Mouse (Mus musculus) CH12.LX (cell line): ENCODE results near the gene Chid1.

Experiments
- BHLHE40 ChIP-seq: IDR thresholded peaks from 2 replicates; pipeline ENCODE4 v1.6.1; 2011; ENCODE audit warnings: mild to moderate bottlenecking, low read depth, low read length, improper control_type of control experiment
- CTCF ChIP-seq, 2 experiments: IDR thresholded peaks in 1 of 2; conservative IDR thresholded peaks in 1 of 2; 2 replicates each; pipeline ENCODE4 v1.5.1; 2011 to 2012; ENCODE audit warnings: low read depth in 2 of 2, low read length in 2 of 2, improper control_type of control experiment in 1 of 2, inconsistent platforms in 1 of 2, mild to moderate bottlenecking in 1 of 2, moderate library complexity in 1 of 2
- GABPA ChIP-seq: IDR thresholded peaks from 2 replicates; pipeline ENCODE4 v1.6.1; 2012; ENCODE audit warnings: low read depth, low read length, improper control_type of control experiment, inconsistent platforms; ENCODE audit not compliant: insufficient replicate concordance
- JUN ChIP-seq: IDR thresholded peaks from 2 replicates; pipeline ENCODE4 v1.6.1; 2011; ENCODE audit warnings: low read depth, mild to moderate bottlenecking, low read length, improper control_type of control experiment, moderate library complexity; ENCODE audit not compliant: insufficient read depth
- MXI1 ChIP-seq: IDR thresholded peaks from 2 replicates; pipeline ENCODE4 v1.6.1; 2011; ENCODE audit warnings: mild to moderate bottlenecking, low read depth, low read length, improper control_type of control experiment

DNA sequence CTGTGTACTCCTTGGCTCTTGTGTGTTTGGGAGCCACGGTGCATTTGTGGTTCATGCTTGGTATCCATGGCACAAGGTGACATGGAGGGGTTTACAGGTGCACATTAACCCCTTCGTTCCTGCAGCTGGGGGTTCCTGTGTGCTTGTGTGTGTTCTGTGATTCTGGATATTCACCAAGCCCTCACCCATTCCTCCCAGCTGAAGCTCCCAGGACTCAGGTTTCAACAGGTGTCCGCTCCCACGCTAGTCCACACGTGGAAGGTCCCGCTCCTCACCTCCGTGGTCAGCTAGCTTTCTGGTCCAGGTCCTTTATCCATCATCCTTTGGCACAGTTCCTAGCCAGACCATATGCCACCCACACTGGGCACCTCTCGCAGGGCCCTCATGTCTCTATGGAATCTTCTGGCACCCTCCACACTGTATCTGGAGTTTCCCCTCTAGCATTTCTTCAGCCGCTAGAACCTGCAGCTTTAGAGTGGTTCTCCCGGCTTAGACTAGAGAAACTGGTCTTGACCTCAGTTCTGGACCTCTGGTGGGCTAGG, 73.0 kb downstream of the Chid1 start:
- no peak for TF ChIP-seq CTCF (conservative IDR thresholded peaks at IDR 0.05 in 1 of 2, IDR thresholded peaks at IDR 0.05 in 1 of 2; ENCODE audit: low read depth in 2 of 2, low read length in 2 of 2)
- no peak for TF ChIP-seq JUN
- no peak for TF ChIP-seq GABPA
- no peak; the same call in 1 of the 2 replicates for TF ChIP-seq MXI1
- no peak for TF ChIP-seq BHLHE40
